Mouse (Mus musculus) C2C12 (cell line): ENCODE results near the gene Uhrf1.

Source experiments
- CTCF ChIP-seq: IDR thresholded peaks from one replicate; pipeline ENCODE4 v1.5.1; 2011; ENCODE audit not compliant: control insufficient read depth, insufficient read depth, insufficient read length
- FOSL1 ChIP-seq: IDR thresholded peaks from one replicate; pipeline ENCODE4 v1.8.0; 2011; ENCODE audit warnings: mild to moderate bottlenecking, low read length; ENCODE audit not compliant: poor library complexity, insufficient read depth, severe bottlenecking
- MAX ChIP-seq: IDR thresholded peaks from one replicate; pipeline ENCODE4 v1.6.1; 2011; ENCODE audit warnings: mild to moderate bottlenecking, control low read depth
- MYOD1 ChIP-seq: IDR thresholded peaks from one replicate; pipeline ENCODE4 v1.6.1; 2011; ENCODE audit warnings: low read depth; ENCODE audit not compliant: control insufficient read depth, insufficient read length
- MYOG ChIP-seq: IDR thresholded peaks from one replicate; pipeline ENCODE4 v1.6.1; 2011; ENCODE audit not compliant: control insufficient read depth, insufficient read length; ENCODE audit errors: extremely low read depth
- USF1 ChIP-seq: IDR thresholded peaks from one replicate; pipeline ENCODE4 v1.6.1; 2011; ENCODE audit warnings: low read depth, mild to moderate bottlenecking, control low read depth, moderate library complexity

- TF ChIP-seq CTCF (no peak), MAX (no peak), MYOG (no peak), USF1 (no peak), MYOD1 (no peak), FOSL1 (no peak)
Measured at GRCm38 (mm10) chr17:56290388-56291170, 12.5 kb upstream of the Uhrf1 start.
